Mouse (Mus musculus): ENCODE measurements around the gene Gm49361.
A peak's percentile ranks its signal among the peaks of the same experiment; 100 is the strongest.

- TF ChIP-seq EP300 (IDR thresholded peaks at IDR 0.05; ENCODE audit: insufficient read depth, low read depth, low read length) (peak; percentile 68; the same call in 1 of the 2 replicates), CTCF (IDR thresholded peaks at IDR 0.05) (no peak)
Observed at GRCm38 (mm10) chr14:57729364-57729763, 16.5 kb downstream of the Gm49361 start.
